Mouse (Mus musculus): ENCODE results near the gene Lonp1. TPM values are rescaled to one million over a fixed set of nuclear protein-coding genes. Genes with fewer than 3 reads are reported as not detected.

The Lonp1 gene
- polyA plus RNA-seq, 1 experiment from 2014 or later = 66.2 TPM

Other genes starting within 250 kb of the Lonp1 start
- gene Ptprs, start 150.4 kb downstream of the Lonp1 start, polyA plus RNA-seq (2016; fragmentation: Nextera tagmentation; extraction: Ambion mirVana) = 86.8 and 90.2 TPM in 2 replicates
- gene Znrf4, start 114.5 kb downstream of the Lonp1 start, polyA plus RNA-seq (2016; fragmentation: Nextera tagmentation; extraction: Ambion mirVana) = not detected in 2 replicates
- gene Gm20219, start 72.5 kb downstream of the Lonp1 start, polyA plus RNA-seq (2016; fragmentation: Nextera tagmentation; extraction: Ambion mirVana) = 0.35 and 0.40 TPM in 2 replicates
- 61.1 and 61.2 TPM in 2 replicates for gene Safb2, start 42.3 kb downstream of the Lonp1 start, polyA plus RNA-seq (2016; fragmentation: Nextera tagmentation; extraction: Ambion mirVana)
- 93.1 and 101 TPM in 2 replicates for gene Safb, start 42.1 kb downstream of the Lonp1 start, polyA plus RNA-seq (2016; fragmentation: Nextera tagmentation; extraction: Ambion mirVana)
- 253 and 282 TPM in 2 replicates for gene 2410015M20Rik, start 17.1 kb downstream of the Lonp1 start, polyA plus RNA-seq (2016; fragmentation: Nextera tagmentation; extraction: Ambion mirVana)
- 1,231 and 1,273 TPM in 2 replicates for gene Rpl36, start 13.5 kb downstream of the Lonp1 start, polyA plus RNA-seq (2016; fragmentation: Nextera tagmentation; extraction: Ambion mirVana)
- 0.28 and 0.42 TPM in 2 replicates for gene Catsperd, start 1.3 kb upstream of the Lonp1 start, polyA plus RNA-seq (2016; fragmentation: Nextera tagmentation; extraction: Ambion mirVana)
- gene Ranbp3, start 46.4 kb upstream of the Lonp1 start, polyA plus RNA-seq (2016; fragmentation: Nextera tagmentation; extraction: Ambion mirVana) = 63.2 and 64.5 TPM in 2 replicates
- 638 and 663 TPM in 2 replicates for gene Ndufa11, start 90.9 kb upstream of the Lonp1 start, polyA plus RNA-seq (2016; fragmentation: Nextera tagmentation; extraction: Ambion mirVana)
- gene Vmac, start 91.1 kb upstream of the Lonp1 start, polyA plus RNA-seq (2016; fragmentation: Nextera tagmentation; extraction: Ambion mirVana) = 12.1 and 12.9 TPM in 2 replicates
- 7.5 and 9.0 TPM in 2 replicates for gene Nrtn, start 130.6 kb upstream of the Lonp1 start, polyA plus RNA-seq (2016; fragmentation: Nextera tagmentation; extraction: Ambion mirVana)
- gene Dus3l, start 137.9 kb upstream of the Lonp1 start, polyA plus RNA-seq (2016; fragmentation: Nextera tagmentation; extraction: Ambion mirVana) = 33.3 and 34.8 TPM in 2 replicates
- 1.0 and 1.4 TPM in 2 replicates for gene Prr22, start 143.4 kb upstream of the Lonp1 start, polyA plus RNA-seq (2016; fragmentation: Nextera tagmentation; extraction: Ambion mirVana)
- 3.8 and 4.4 TPM in 2 replicates for gene Rfx2, start 204.1 kb upstream of the Lonp1 start, polyA plus RNA-seq (2016; fragmentation: Nextera tagmentation; extraction: Ambion mirVana)
- not detected in 2 replicates for gene Acsbg2, start 247.6 kb upstream of the Lonp1 start, polyA plus RNA-seq (2016; fragmentation: Nextera tagmentation; extraction: Ambion mirVana)
- 0.33 and 0.36 TPM in 2 replicates for gene 1700061G19Rik, start 248.6 kb upstream of the Lonp1 start, polyA plus RNA-seq (2016; fragmentation: Nextera tagmentation; extraction: Ambion mirVana)

Measured in heart, embryonic 12.5 days (tissue).